Mouse (Mus musculus) kidney, embryonic 14.5 days (tissue): ENCODE data around the gene Scfd2. TPM values are rescaled to one million over a fixed set of nuclear protein-coding genes. Genes with fewer than 3 reads are reported as not detected.

Experiments
- ATAC-seq: fragments of 200-750 bp; cut with Nextera tagmentation; 2 replicates; pipeline ENCODE4 v1.8.0; 2017; ENCODE audit warnings: moderate number of reproducible peaks, mild to moderate bottlenecking, moderate TSS enrichment, moderate library complexity; ENCODE audit not compliant: low FRiP score, low TSS enrichment
- H3K27ac ChIP-seq: fragments of 300-500 bp; sonication (generic); 2 replicates; pipeline ENCODE4 v1.5.1; 2014; ENCODE audit warnings: low read depth, mild to moderate bottlenecking, low read length, moderate library complexity, mixed read lengths
- H3K27me3 ChIP-seq: fragments of 300-500 bp; sonication (generic); 2 replicates; pipeline ENCODE4 v1.6.1; 2014; ENCODE audit warnings: mild to moderate bottlenecking, low read length; ENCODE audit not compliant: control insufficient read depth, insufficient read depth
- H3K36me3 ChIP-seq: fragments of 300-500 bp; sonication (generic); 2 replicates; pipeline ENCODE4 v1.6.1; 2014; ENCODE audit warnings: low read length, mixed read lengths; ENCODE audit not compliant: control insufficient read depth, insufficient read depth
- H3K4me1 ChIP-seq: fragments of 300-500 bp; sonication (generic); 2 replicates; pipeline ENCODE4 v1.6.1; 2014; ENCODE audit warnings: low read length, mixed read lengths; ENCODE audit not compliant: control insufficient read depth, insufficient read depth
- H3K4me2 ChIP-seq: fragments of 300-500 bp; sonication (generic); replicated peaks from 2 replicates; pipeline ENCODE4 v1.6.1; 2014; ENCODE audit warnings: low read depth, mild to moderate bottlenecking, low read length
- H3K4me3 ChIP-seq: fragments of 300-500 bp; sonication (generic); 2 replicates; pipeline ENCODE4 v1.5.1; 2014; ENCODE audit warnings: mild to moderate bottlenecking, low read length
- H3K9ac ChIP-seq: fragments of 300-500 bp; sonication (generic); 2 replicates; pipeline ENCODE4 v1.6.1; 2014; ENCODE audit warnings: low read depth, mild to moderate bottlenecking, low read length, moderate library complexity
- H3K9me3 ChIP-seq: fragments of 300-500 bp; sonication (generic); 2 replicates; pipeline ENCODE4 v1.6.1; 2016; ENCODE audit warnings: low read length; ENCODE audit not compliant: control insufficient read depth
- WGBS: fragments of 180-500 bp; shearing (Covaris S2); extraction: QIAGEN DNeasy Blood & Tissue Kit; methylation state at CpG from one replicate; pipeline ENCODE4 v1.1.7; 2014; 5-methylcytosine and 5-hydroxymethylcytosine counted together
- polyA plus RNA-seq: library from polyadenylated mRNA; unstranded; fragments of >200 nt; fragmentation: Nextera tagmentation; extraction: Ambion mirVana; gene quantifications from 2 replicates; pipeline ENCODE4 v1.2.1, GENCODE M21; 2014

Scfd2 gene
- polyA plus RNA-seq, 1 experiment from 2014 or later, result 18.3 TPM

GRCm38 (mm10) chr5:74188886-74189285, 342.7 kb downstream of the Scfd2 start:
- Histone ChIP-seq H3K27me3 (no peaks in the 10 kb centered on the region), H3K4me3 (no peak overlapping the region), H3K9me3 (no peaks in the 10 kb centered on the region), H3K9ac (no peak overlapping the region), H3K4me1 (peaks cover 5% of the 10 kb centered on the region; the same call in 1 of the 2 replicates), H3K4me2 (no peak overlapping the region), H3K36me3 (no peaks in the 10 kb centered on the region), H3K27ac (no peak overlapping the region)
- no peak for ATAC-seq
- 79% methylated on average over 8 of the region's 8 CpGs for WGBS

GRCm38 (mm10) chr5:74188076-74188475, 343.5 kb downstream of the Scfd2 start:
- Histone ChIP-seq H3K4me3 (no peak overlapping the region), H3K9ac (no peak overlapping the region), H3K4me2 (no peak overlapping the region), H3K27ac (no peak overlapping the region), H3K36me3 (no peaks in the 10 kb centered on the region), H3K4me1 (no peaks in the 10 kb centered on the region; the same call in 1 of the 2 replicates), H3K27me3 (no peaks in the 10 kb centered on the region), H3K9me3 (no peaks in the 10 kb centered on the region)
- no peak for ATAC-seq
- WGBS, result 92% methylated on average over 12 of the region's 12 CpGs

- no peak for ATAC-seq
- Histone ChIP-seq H3K27ac (no peak overlapping the region), H3K36me3 (no peaks in the 10 kb centered on the region), H3K9me3 (no peaks in the 10 kb centered on the region), H3K4me1 (no peaks in the 10 kb centered on the region; the same call in 1 of the 2 replicates), H3K4me3 (no peak overlapping the region), H3K9ac (no peak overlapping the region), H3K4me2 (no peak overlapping the region), H3K27me3 (no peaks in the 10 kb centered on the region)
- 65% methylated on average over 9 of the region's 9 CpGs for WGBS
Measured at GRCm38 (mm10) chr5:74184607-74185006, 347.0 kb downstream of the Scfd2 start.

- no peak overlapping the region for H3K4me2 ChIP-seq
- no peak overlapping the region for H3K9ac ChIP-seq
- no peaks in the 10 kb centered on the region for H3K36me3 ChIP-seq
- H3K27me3 ChIP-seq, result no peaks in the 10 kb centered on the region
- no peaks in the 10 kb centered on the region for H3K9me3 ChIP-seq
- H3K27ac ChIP-seq, result no peak overlapping the region
- WGBS, result 67% methylated on average over 10 of the region's 10 CpGs
- H3K4me1 ChIP-seq, result no peaks in the 10 kb centered on the region; the same call in 1 of the 2 replicates
- H3K4me3 ChIP-seq, result no peak overlapping the region
- no peak for ATAC-seq
Measured at GRCm38 (mm10) chr5:74183118-74183517, 348.4 kb downstream of the Scfd2 start.

GRCm38 (mm10) chr5:74180216-74180615, 351.3 kb downstream of the Scfd2 start:
- ATAC-seq, result no peak
- WGBS, result 15% methylated on average over 10 of the region's 10 CpGs
- Histone ChIP-seq H3K36me3 (no peaks in the 10 kb centered on the region), H3K9ac (no peak overlapping the region), H3K27me3 (no peaks in the 10 kb centered on the region), H3K27ac (no peak overlapping the region), H3K4me2 (no peak overlapping the region), H3K4me3 (no peak overlapping the region), H3K9me3 (no peaks in the 10 kb centered on the region), H3K4me1 (peaks cover 7% of the 10 kb centered on the region)

- H3K4me3 ChIP-seq, result no peak overlapping the region
- no peaks in the 10 kb centered on the region for H3K27me3 ChIP-seq
- no peak overlapping the region for H3K4me2 ChIP-seq
- WGBS, result 49% methylated on average over 14 of the region's 14 CpGs
- no peaks in the 10 kb centered on the region for H3K9me3 ChIP-seq
- 0 out of 2 replicates have a peak, but pooled peaks have one; percentile 29 for ATAC-seq
- H3K36me3 ChIP-seq, result no peaks in the 10 kb centered on the region
- H3K27ac ChIP-seq, result peak overlapping the region; percentile 8; the same call in 1 of the 2 replicates
- H3K4me1 ChIP-seq, result peaks cover 11% of the 10 kb centered on the region
- no peak overlapping the region for H3K9ac ChIP-seq
Measured at GRCm38 (mm10) chr5:74175526-74176270, 355.9 kb downstream of the Scfd2 start.

- no peak for ATAC-seq
- peaks cover 14% of the 10 kb centered on the region for H3K4me1 ChIP-seq
- H3K4me2 ChIP-seq, result no peak overlapping the region
- no peaks in the 10 kb centered on the region for H3K9me3 ChIP-seq
- no peak overlapping the region for H3K9ac ChIP-seq
- WGBS, result 72% methylated on average over 18 of the region's 18 CpGs
- H3K27me3 ChIP-seq, result no peaks in the 10 kb centered on the region
- no peak overlapping the region for H3K27ac ChIP-seq
- no peaks in the 10 kb centered on the region for H3K36me3 ChIP-seq
- H3K4me3 ChIP-seq, result no peak overlapping the region
Measured at GRCm38 (mm10) chr5:74173162-74173844, 358.3 kb downstream of the Scfd2 start.

- ATAC-seq, result peak; percentile 40
- no peaks in the 10 kb centered on the region for H3K36me3 ChIP-seq
- no peaks in the 10 kb centered on the region for H3K9me3 ChIP-seq
- no peaks in the 10 kb centered on the region for H3K27me3 ChIP-seq
- H3K27ac ChIP-seq, result peak overlapping the region; percentile 49; the same call in 1 of the 2 replicates
- no peak overlapping the region for H3K9ac ChIP-seq
- no peak overlapping the region for H3K4me2 ChIP-seq
- H3K4me3 ChIP-seq, result no peak overlapping the region
- WGBS, result 38% methylated on average over 12 of the region's 12 CpGs
- peaks cover 14% of the 10 kb centered on the region for H3K4me1 ChIP-seq
Measured at GRCm38 (mm10) chr5:74172208-74172607, 359.4 kb downstream of the Scfd2 start.

- Histone ChIP-seq H3K36me3 (no peaks in the 10 kb centered on the region), H3K4me3 (no peak overlapping the region), H3K9me3 (no peaks in the 10 kb centered on the region), H3K27ac (no peak overlapping the region; the same call in 1 of the 2 replicates), H3K9ac (no peak overlapping the region), H3K4me2 (no peak overlapping the region), H3K27me3 (no peaks in the 10 kb centered on the region), H3K4me1 (peaks cover 14% of the 10 kb centered on the region)
- WGBS, result 70% methylated on average over 9 of the region's 9 CpGs
- no peak for ATAC-seq
Measured at GRCm38 (mm10) chr5:74171768-74172167, 359.8 kb downstream of the Scfd2 start.
